Mouse (Mus musculus): ENCODE measurements around the gene Fam189b. TPM values are rescaled to one million over a fixed set of nuclear protein-coding genes. Genes with fewer than 3 reads are reported as not detected.
A peak's percentile ranks its signal among the peaks of the same experiment; 100 is the strongest.

Fam189b gene
- total RNA-seq, 2 experiments from 2014 or later, result 65.8 to 69.5 TPM

DNA sequence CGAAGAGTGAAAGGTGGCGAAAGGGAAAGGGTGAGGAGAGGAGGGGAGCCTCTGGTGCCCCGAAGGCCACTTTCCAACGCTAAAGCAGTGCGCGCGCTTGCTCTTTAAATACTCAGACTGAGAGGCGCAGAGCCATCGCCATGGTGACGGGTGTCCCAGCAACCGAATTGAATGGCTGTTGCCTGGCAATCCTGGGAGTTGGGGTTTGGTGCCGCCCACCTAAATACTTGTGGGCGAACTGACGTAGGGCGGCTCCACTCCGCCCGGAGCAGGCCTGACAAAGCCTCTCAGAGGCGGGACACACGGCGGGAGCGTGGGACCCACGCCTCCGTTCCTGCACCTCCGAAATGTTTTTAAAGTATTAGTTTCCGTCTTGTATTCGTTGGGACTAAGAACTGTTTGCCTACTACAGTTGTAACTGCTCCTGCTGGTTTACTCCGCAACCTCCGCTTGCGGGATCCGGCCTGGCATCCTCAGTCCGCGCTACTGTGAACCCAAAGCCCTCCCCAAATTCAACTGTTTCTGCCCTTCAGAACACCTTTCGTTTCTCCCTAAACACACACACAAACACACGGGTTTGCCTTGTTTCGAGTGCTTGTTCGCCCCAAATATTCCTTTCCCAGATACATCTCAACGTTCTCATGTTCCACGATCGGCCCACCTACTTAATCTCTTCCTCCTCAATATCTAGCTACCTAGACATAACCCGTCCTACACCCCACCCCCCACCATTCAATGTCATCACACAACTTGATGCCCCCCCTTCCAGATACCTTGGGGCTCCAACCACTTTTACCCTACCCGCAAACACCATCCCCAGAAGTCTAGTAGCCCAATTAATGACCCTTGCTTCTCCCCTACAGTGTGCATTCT lies 44.6 kb downstream of the Fam189b start:
- DNase-seq (ENCODE audit: low spot score in 2 of 2), result peak; percentile 88 to 91

DNA sequence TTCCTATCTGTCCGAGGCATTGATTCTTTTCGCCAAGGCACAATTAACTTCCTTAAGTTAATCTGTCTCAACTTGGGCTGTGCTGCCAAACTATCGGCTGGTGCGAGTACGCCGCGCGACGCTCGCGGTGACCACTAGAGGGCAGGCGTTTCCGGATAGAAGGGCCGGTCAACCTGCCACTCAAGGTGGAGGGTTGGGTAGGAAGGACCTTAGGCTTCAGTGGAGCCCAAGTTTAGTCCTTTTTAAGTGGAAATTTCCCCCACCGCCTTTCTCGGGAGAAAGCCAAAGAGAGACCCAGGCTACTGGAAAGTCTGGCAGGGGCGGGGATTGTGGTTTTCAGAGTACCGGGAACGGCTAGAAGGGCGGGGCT lies 45.2 kb downstream of the Fam189b start:
- DNase-seq (ENCODE audit: low spot score in 2 of 2), result peak; percentile 90 to 91

DNA sequence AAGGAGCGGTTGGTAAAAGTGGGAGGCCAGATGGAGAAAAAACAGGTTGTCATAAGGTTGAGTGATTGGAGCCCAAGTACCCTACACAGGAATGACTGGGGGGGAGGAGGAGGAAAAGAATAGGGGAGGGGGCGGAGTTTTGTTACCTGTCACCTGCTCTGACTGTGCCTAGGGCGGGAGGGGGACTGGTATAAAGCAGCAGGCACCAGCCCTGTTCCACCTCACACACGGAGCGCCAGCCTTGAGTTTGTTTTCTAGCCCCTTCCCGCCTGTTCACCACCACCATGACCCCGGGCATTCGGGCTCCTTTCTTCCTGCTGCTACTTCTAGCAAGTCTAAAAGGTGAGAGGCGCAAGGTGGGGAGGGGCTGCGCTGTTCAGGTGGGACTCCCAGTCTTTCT lies 45.9 kb downstream of the Fam189b start, which contains the start of gene Muc1:
TSS of gene Muc1 (plus strand) at position 222 of the 400 bp plus-strand sequence.
- no peak for DNase-seq (ENCODE audit: low spot score in 2 of 2)

DNA sequence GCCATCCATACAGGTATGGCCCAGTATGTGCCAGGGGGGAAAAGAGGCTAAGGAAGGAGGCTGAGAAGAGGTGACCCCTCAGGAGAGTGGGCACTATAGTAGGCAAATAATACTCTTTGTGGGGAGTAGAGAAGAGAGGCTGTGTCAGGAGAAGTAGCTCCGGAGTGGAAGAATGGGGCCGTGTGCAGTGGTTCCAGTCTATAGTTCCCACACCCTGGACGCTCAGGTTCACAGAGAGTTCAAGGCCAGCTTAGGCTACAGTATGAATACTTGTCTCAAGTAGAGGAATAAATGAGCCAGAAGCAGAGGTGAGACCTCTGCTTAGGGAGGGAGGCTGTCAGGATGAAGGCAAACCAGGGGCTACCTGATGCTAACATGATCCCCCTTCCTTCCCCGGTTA lies 46.3 kb downstream of the Fam189b start:
- DNase-seq (ENCODE audit: low spot score in 2 of 2), result no peak

DNA sequence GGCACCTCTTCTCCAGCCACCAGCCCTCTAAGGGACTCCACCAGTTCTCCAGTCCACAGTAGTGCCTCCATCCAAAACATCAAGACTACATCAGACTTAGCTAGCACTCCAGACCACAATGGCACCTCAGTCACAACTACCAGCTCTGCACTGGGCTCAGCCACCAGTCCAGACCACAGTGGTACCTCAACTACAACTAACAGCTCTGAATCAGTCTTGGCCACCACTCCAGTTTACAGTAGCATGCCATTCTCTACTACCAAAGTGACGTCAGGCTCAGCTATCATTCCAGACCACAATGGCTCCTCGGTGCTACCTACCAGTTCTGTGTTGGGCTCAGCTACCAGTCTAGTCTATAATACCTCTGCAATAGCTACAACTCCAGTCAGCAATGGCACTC lies 47.6 kb downstream of the Fam189b start:
- no peak for DNase-seq (ENCODE audit: low spot score in 2 of 2)

DNA sequence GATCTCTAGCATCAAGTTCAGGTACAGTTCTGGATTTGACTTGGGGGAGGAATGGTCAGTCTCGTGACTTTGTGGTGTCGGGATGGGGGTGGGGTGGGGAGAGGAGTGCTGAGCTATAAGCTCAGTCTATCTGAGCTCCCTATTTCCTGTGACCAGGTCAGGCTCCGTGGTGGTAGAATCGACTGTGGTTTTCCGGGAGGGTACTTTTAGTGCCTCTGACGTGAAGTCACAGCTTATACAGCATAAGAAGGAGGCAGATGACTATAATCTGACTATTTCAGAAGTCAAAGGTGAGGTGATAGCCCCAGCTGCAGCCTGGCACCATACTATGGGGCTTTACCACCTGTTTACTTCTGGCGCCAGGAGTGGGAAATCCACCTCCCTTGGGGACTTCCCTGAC lies 48.4 kb downstream of the Fam189b start:
- DNase-seq (ENCODE audit: low spot score in 2 of 2), result no peak

DNA sequence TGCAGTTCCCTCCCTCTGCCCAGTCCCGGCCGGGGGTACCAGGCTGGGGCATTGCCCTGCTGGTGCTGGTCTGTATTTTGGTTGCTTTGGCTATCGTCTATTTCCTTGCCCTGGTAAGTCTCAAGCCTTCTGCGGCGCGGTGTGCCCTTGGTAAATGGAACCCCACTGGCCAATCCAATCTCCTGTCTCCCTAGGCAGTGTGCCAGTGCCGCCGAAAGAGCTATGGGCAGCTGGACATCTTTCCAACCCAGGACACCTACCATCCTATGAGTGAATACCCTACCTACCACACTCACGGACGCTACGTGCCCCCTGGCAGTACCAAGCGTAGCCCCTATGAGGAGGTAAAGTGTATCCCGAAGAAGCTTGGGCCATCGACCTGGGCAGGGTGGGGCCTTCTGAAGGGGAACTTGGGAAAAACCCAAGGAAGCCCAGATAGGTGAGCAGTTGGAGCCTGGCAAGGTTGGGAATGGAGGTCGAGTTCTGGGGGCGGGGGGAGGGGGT lies 48.9 kb downstream of the Fam189b start:
- DNase-seq (ENCODE audit: low spot score in 2 of 2), result no peak

DNA sequence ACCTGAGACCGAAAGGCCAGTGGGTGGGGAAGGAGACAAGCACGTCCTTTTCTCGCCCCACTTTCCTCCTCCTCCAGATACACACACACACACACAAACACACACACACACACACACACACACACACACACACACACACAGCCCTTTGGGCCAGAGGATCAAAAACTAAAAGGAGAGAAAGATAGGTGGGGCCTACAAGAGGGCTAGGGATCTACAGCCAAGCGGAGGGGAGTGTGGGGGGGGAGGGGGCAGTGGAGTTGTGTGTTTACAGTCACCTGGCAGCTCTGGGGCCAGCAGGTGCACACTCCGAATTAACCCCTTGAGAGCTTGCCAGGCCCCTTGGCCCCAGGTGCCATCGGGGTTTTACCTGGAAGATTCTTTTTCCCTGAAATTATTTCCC lies 49.7 kb downstream of the Fam189b start:
- DNase-seq (ENCODE audit: low spot score in 2 of 2), result no peak

DNA sequence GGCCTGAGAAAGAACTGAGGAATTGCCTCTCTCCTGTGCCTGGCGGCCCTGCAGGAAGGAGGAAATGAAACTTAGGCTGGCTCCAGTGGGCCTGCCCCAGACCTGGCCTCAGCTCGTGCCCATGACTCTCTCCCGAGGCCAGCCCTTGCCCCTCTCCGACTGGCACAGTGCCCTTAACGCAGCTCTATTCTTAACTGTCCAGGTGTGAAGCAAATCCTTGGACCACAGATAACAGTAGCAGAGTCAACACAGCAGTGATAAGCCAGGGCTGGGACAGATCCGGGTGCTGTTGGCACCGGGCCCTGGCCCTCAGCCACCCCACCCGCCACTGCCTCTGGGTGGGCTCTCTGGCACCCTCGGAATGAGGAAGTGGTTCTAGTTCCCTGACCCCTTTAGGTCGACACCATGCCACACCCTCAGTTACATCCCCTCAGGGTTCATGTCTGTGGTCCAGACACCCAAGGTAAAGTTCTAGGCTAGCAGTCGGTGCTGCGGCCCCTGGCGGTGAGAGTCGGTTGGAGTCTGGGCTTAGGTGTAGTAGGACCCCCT lies 50.7 kb downstream of the Fam189b start:
- DNase-seq (ENCODE audit: low spot score in 2 of 2), result peak in 1 of 2 experiments; percentile 22

DNA sequence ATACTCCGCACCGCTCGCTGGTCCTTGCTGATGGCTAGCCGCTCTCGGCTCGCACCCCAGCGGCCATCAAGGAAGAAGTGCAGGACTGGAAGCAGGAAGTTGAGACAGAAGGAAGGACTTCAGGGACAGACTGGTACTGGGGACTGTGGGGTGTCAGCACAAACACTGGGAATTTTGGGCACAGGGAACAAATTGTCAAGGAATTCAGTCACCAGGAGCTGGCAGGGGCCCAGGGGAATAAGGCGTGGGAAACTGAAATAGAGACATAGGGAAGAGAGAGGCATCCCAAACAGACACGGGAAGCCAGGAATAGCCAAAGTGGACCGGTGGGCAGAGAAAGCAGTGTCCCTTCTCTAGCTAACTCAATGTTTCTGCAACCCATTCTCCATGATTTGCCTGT lies 53.6 kb downstream of the Fam189b start:
- peak in 1 of 2 experiments; percentile 22 for DNase-seq (ENCODE audit: low spot score in 2 of 2)

DNA sequence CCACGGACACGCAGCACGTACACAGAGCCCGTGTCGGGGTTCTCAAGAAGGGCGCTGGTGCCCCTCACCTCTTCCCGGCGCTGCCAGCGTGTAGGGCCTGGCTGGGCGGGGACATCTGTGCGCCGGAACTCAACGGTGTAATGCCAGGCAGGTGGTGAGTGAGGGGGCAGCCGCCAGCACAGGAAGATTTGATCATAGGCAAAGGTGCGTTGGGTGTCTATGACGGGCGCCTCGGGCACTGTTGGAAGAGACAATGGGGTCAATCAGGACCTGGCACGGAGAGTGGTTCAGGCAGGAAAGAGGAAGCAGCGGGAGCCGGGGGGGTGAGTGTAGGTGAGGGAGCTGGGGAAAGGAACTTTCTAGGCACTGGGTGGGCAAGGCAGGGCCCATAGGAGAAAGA lies 54.7 kb downstream of the Fam189b start:
- no peak for DNase-seq (ENCODE audit: low spot score in 2 of 2)

DNA sequence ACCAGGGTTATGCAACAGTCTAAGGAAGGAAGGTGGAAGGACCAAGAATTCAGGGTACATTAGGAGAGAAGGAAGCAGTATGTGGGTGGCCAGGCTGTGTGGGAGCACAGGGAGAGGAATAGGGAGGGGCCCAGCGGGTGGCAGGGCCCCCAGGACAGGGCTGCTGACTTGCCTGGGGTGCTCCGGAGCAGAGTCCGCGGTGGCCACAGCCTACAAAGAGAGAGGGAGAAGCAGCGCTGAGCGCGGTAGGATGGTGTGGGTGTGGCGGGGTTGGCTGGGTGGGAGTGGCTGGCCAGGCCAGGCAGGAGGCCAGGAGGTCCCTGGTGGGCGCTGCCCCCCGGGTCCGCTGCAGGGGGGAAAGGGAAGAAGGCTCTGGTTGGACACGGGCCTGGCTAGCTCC lies 55.6 kb downstream of the Fam189b start:
- peak in 1 of 2 experiments; percentile 16 for DNase-seq (ENCODE audit: low spot score in 2 of 2)

Small RNA genes lying within 50 kb of the gene (microRNA-seq; reads per million reads assigned to microRNA genes)
- 6,307 to 8,460 reads per million in 2 experiments for gene Mir92b

Other genes starting within 250 kb of the Fam189b start
- 10 to 100 TPM; 61.2 to 61.5 TPM for gene Ash1l, start 232.5 kb upstream of the Fam189b start, total RNA-seq (2021)
- gene Dap3, start 232.0 kb upstream of the Fam189b start, total RNA-seq (2021), result 100 to 1,000 TPM in 1 of 2 experiments, 10 to 100 TPM in 1; 100.0 to 115 TPM
- 100 to 1,000 TPM; 164 to 173 TPM for gene Rusc1, start 89.8 kb upstream of the Fam189b start, total RNA-seq (2021)
- gene Gm43738, start 82.0 kb upstream of the Fam189b start, total RNA-seq (2021), result under 1 TPM in 1 of 2 experiments, not detected in 1; 0.18 TPM
- 100 to 1,000 TPM; 159 to 162 TPM for gene Fdps, start 81.2 kb upstream of the Fam189b start, total RNA-seq (2021)
- gene Pklr, start 47.0 kb upstream of the Fam189b start, total RNA-seq (2021), result under 1 TPM; 0.22 to 0.48 TPM
- gene Hcn3, start 22.9 kb upstream of the Fam189b start, total RNA-seq (2021), result 10 to 100 TPM; 30.9 to 35.1 TPM
- gene Clk2, start 18.3 kb upstream of the Fam189b start, total RNA-seq (2021), result 10 to 100 TPM; 52.0 to 55.9 TPM
- gene Scamp3, start 5.7 kb upstream of the Fam189b start, total RNA-seq (2021), result 10 to 100 TPM; 79.4 to 79.6 TPM
- gene Gba, start 19.8 kb downstream of the Fam189b start, total RNA-seq (2021), result 10 to 100 TPM; 57.9 to 58.7 TPM
- 10 to 100 TPM; 45.2 to 48.4 TPM for gene Thbs3, start 32.0 kb downstream of the Fam189b start, total RNA-seq (2021)
- 100 to 1,000 TPM in 1 of 2 experiments, 10 to 100 TPM in 1; 92.8 to 109 TPM for gene Mtx1, start 43.9 kb downstream of the Fam189b start, total RNA-seq (2021)
- gene Muc1, start 45.9 kb downstream of the Fam189b start, total RNA-seq (2021), result under 1 TPM; 0.66 to 0.89 TPM
- gene Krtcap2, start 62.8 kb downstream of the Fam189b start, total RNA-seq (2021), result 10 to 100 TPM; 72.8 to 95.1 TPM
- 100 to 1,000 TPM; 101 to 112 TPM for gene Trim46, start 63.2 kb downstream of the Fam189b start, total RNA-seq (2021)
- 10 to 100 TPM; 53.3 to 66.3 TPM for gene Dpm3, start 76.2 kb downstream of the Fam189b start, total RNA-seq (2021)
- 10 to 100 TPM; 27.6 to 29.8 TPM for gene Slc50a1, start 87.4 kb downstream of the Fam189b start, total RNA-seq (2021)
- gene Efna1, start 98.0 kb downstream of the Fam189b start, total RNA-seq (2021), result 1 to 10 TPM; 6.4 to 7.2 TPM
- gene Efna3, start 139.8 kb downstream of the Fam189b start, total RNA-seq (2021), result 10 to 100 TPM; 59.9 to 63.1 TPM
- gene Efna4, start 154.9 kb downstream of the Fam189b start, total RNA-seq (2021), result 1 to 10 TPM; 2.7 to 3.4 TPM
- gene Adam15, start 166.9 kb downstream of the Fam189b start, total RNA-seq (2021), result 100 to 1,000 TPM; 102 to 105 TPM
- gene Dcst2, start 178.8 kb downstream of the Fam189b start, total RNA-seq (2021), result under 1 TPM; 0.51 to 0.71 TPM
- under 1 TPM in 1 of 2 experiments, not detected in 1; 0.59 TPM for gene Dcst1, start 182.1 kb downstream of the Fam189b start, total RNA-seq (2021)
- 1 to 10 TPM; 6.6 to 8.7 TPM for gene Zbtb7b, start 211.6 kb downstream of the Fam189b start, total RNA-seq (2021)
- gene Lenep, start 219.7 kb downstream of the Fam189b start, total RNA-seq (2021), result 1 to 10 TPM in 1 of 2 experiments, not detected in 1; 3.5 TPM
- gene Flad1, start 228.7 kb downstream of the Fam189b start, total RNA-seq (2021), result 10 to 100 TPM; 28.8 to 33.6 TPM
- gene Cks1b, start 235.2 kb downstream of the Fam189b start, total RNA-seq (2021), result 10 to 100 TPM in 1 of 2 experiments, 1 to 10 TPM in 1; 9.8 to 10.9 TPM
- gene Shc1, start 235.3 kb downstream of the Fam189b start, total RNA-seq (2021), result 10 to 100 TPM; 14.7 to 15.1 TPM
- 10 to 100 TPM; 48.5 to 52.3 TPM for gene Pygo2, start 247.1 kb downstream of the Fam189b start, total RNA-seq (2021)